Comparison of ENCODE assay signal across 8 mouse cellular contexts in genomic region chr4:53513276-53514081, GRCm38 (mm10).
A peak's percentile ranks its signal among the peaks of the same experiment; 100 is the strongest.
DNase-seq lines count a peak whose midpoint lies in the region; ATAC-seq and TF ChIP-seq lines count a peak whose summit lies in the region.
"Had no signal": no experiment of that assay in that cellular context is flagged by ENCODE, and none has a peak within 500 bp of the region (broad histone marks: within the 10 kb centered on the region; RNA-seq: fewer than 3 reads in every experiment).

No protein-coding gene starts in this region.

- H3K27me3 ChIP-seq in embryonic facial prominence, embryonic 14.5 days (replicated peaks; ENCODE audit: control insufficient read depth, insufficient read depth, low read length), result no peaks in the 10 kb centered on the region
- H3K27me3 ChIP-seq in kidney, embryonic 15.5 days, result no peaks in the 10 kb centered on the region
- no peaks in the 10 kb centered on the region for H3K27me3 ChIP-seq in midbrain, postnatal 0 days (ENCODE audit: insufficient read depth, low read length)
- H3K27me3 ChIP-seq: limb, embryonic 12.5 days had no signal

- ATAC-seq in embryonic facial prominence, embryonic 14.5 days (ENCODE audit: low read depth), result no peak
- no peak for ATAC-seq in kidney, embryonic 15.5 days (replicated peaks; ENCODE audit: low FRiP score)
- no peak for ATAC-seq in midbrain, postnatal 0 days (ENCODE audit: low FRiP score)

- 69% methylated on average over 11 of the region's 11 CpGs for WGBS in embryonic facial prominence, embryonic 14.5 days
- 60% methylated on average over 11 of the region's 11 CpGs for WGBS in kidney, embryonic 15.5 days
- WGBS in midbrain, postnatal 0 days, result 71% methylated on average over 11 of the region's 11 CpGs

- no peaks in the 10 kb centered on the region for H3K9me3 ChIP-seq in embryonic facial prominence, embryonic 14.5 days (ENCODE audit: control insufficient read depth, low read length)
- no peaks in the 10 kb centered on the region for H3K9me3 ChIP-seq in kidney, embryonic 15.5 days (replicated peaks)
- no peaks in the 10 kb centered on the region for H3K9me3 ChIP-seq in midbrain, postnatal 0 days (ENCODE audit: low read length)
- H3K9me3 ChIP-seq: limb, embryonic 12.5 days had no signal

- H3K4me1 ChIP-seq in embryonic facial prominence, embryonic 14.5 days (ENCODE audit: control insufficient read depth, insufficient read depth, low read length), result peaks cover 23% of the 10 kb centered on the region
- peaks cover 21% of the 10 kb centered on the region for H3K4me1 ChIP-seq in kidney, embryonic 15.5 days
- H3K4me1 ChIP-seq in midbrain, postnatal 0 days (ENCODE audit: insufficient read depth, low read length), result peaks cover 17% of the 10 kb centered on the region

- H3K36me3 ChIP-seq in embryonic facial prominence, embryonic 14.5 days (ENCODE audit: control insufficient read depth, insufficient read depth, low read length), result 0 out of 2 replicates have a peak, but pooled peaks cover 6% of the 10 kb centered on the region
- H3K36me3 ChIP-seq in kidney, embryonic 15.5 days, result peaks cover 7% of the 10 kb centered on the region; the same call in 1 of the 2 replicates
- H3K36me3 ChIP-seq in midbrain, postnatal 0 days (ENCODE audit: insufficient read depth, low read length), result no peaks in the 10 kb centered on the region
- H3K36me3 ChIP-seq: limb, embryonic 12.5 days had no signal

- H3K9ac ChIP-seq in embryonic facial prominence, embryonic 14.5 days (ENCODE audit: low read depth, low read length), result no peak overlapping the region
- no peak overlapping the region for H3K9ac ChIP-seq in kidney, embryonic 15.5 days
- H3K9ac ChIP-seq in midbrain, postnatal 0 days (replicated peaks; ENCODE audit: low read length, poor library complexity, severe bottlenecking), result no peak overlapping the region
- H3K9ac ChIP-seq: limb, embryonic 12.5 days had no signal

- intact Hi-C loops in left cerebral cortex, adult 2 months (cut with DNase I), result no loop called here

- no peak for DNase-seq in left cerebral cortex, adult 2 months (ENCODE audit: extremely low spot score in 1 of 2, low spot score in 2 of 2)
- no peak for DNase-seq in left cerebral cortex, adult 11 months (ENCODE audit: low spot score)
- DNase-seq in embryonic facial prominence, embryonic 14.5 days (ENCODE audit: low spot score), result no peak
- no peak for DNase-seq in midbrain, postnatal 0 days (ENCODE audit: low spot score)
- no peak for DNase-seq in right cerebral cortex, adult 18-20 months
- DNase-seq in embryo, embryonic 11 days, result no peak

- no peak overlapping the region for H3K4me2 ChIP-seq in embryonic facial prominence, embryonic 14.5 days (ENCODE audit: low read depth, low read length)
- no peak overlapping the region for H3K4me2 ChIP-seq in kidney, embryonic 15.5 days
- no peak overlapping the region for H3K4me2 ChIP-seq in midbrain, postnatal 0 days (ENCODE audit: low read depth, low read length, poor library complexity, severe bottlenecking)
- H3K4me2 ChIP-seq: limb, embryonic 12.5 days had no signal

- H3K27ac ChIP-seq in left cerebral cortex, adult 2 months, result peak overlapping the region; percentile 86
- H3K27ac ChIP-seq in embryonic facial prominence, embryonic 14.5 days (replicated peaks; ENCODE audit: low read depth, low read length), result peak overlapping the region; percentile 22; the same call in 1 of the 2 replicates
- H3K27ac ChIP-seq in kidney, embryonic 15.5 days, result peak overlapping the region; percentile 80
- H3K27ac ChIP-seq in midbrain, postnatal 0 days (ENCODE audit: low read depth, low read length), result peak overlapping the region; percentile 88

- TF ChIP-seq CTCF in left cerebral cortex, adult 2 months (IDR thresholded peaks at IDR 0.05), result no peak
- TF ChIP-seq CTCF in midbrain, postnatal 0 days (IDR thresholded peaks at IDR 0.05), result no peak

- H3K4me3 ChIP-seq in left cerebral cortex, adult 2 months, result no peak overlapping the region
- H3K4me3 ChIP-seq in embryonic facial prominence, embryonic 14.5 days (ENCODE audit: low read depth, low read length), result no peak overlapping the region
- H3K4me3 ChIP-seq in kidney, embryonic 15.5 days (replicated peaks), result no peak overlapping the region
- H3K4me3 ChIP-seq in midbrain, postnatal 0 days (ENCODE audit: low read depth, low read length), result no peak overlapping the region
- H3K4me3 ChIP-seq: limb, embryonic 12.5 days had no signal

Comparison
In these comparisons a context has a peak if more than half of its experiments do, and no peak if none do; other contexts are left out.
1. H3K27ac ChIP-seq: peak in every context shown above with its lines; median percentile 88 in midbrain, postnatal 0 days; 86 in left cerebral cortex, adult 2 months; 80 in kidney, embryonic 15.5 days; 22 in embryonic facial prominence, embryonic 14.5 days.